Mouse (Mus musculus) small intestine, adult 2 months (tissue): ENCODE measurements around the gene Emc3.

Source experiments
- CTCF ChIP-seq: fragments of 200-500 bp; IDR thresholded peaks from 2 replicates; pipeline ENCODE4 v1.5.1; 2012; ENCODE audit warnings: low read depth, mild to moderate bottlenecking, control low read depth, inconsistent platforms, low read length, moderate library complexity, mixed read lengths; ENCODE audit not compliant: insufficient replicate concordance, insufficient read length; ENCODE audit errors: extremely low read depth
- POLR2A ChIP-seq: fragments of 200-500 bp; IDR thresholded peaks from 2 replicates; pipeline ENCODE4 v1.6.1; 2012; ENCODE audit warnings: low read depth, mild to moderate bottlenecking, control low read depth, inconsistent platforms, low read length, moderate library complexity

- TF ChIP-seq POLR2A = no peak
- no peak for TF ChIP-seq CTCF
Observed at GRCm38 (mm10) chr6:113482477-113483099, 48.9 kb downstream of the Emc3 start.
